Mouse (Mus musculus) midbrain, embryonic 16.5 days (tissue): Measurements from ENCODE around the gene Mertk. TPM values are rescaled to one million over a fixed set of nuclear protein-coding genes. Genes with fewer than 3 reads are reported as not detected.

Source experiments
- ATAC-seq: fragments of 200-750 bp; cut with Nextera tagmentation; 2 replicates; pipeline ENCODE4 v1.8.0; 2017; ENCODE audit warnings: moderate TSS enrichment
- H3K27ac ChIP-seq: fragments of 300-500 bp; sonication (generic); 2 replicates; pipeline ENCODE4 v1.5.1; 2014; ENCODE audit warnings: mild to moderate bottlenecking, low read length, mixed read lengths
- H3K27me3 ChIP-seq: fragments of 300-500 bp; sonication (generic); 2 replicates; pipeline ENCODE4 v1.6.1; 2014; ENCODE audit warnings: low read depth, low read length, mixed read lengths; ENCODE audit not compliant: control insufficient read depth, insufficient read depth
- H3K36me3 ChIP-seq: fragments of 300-500 bp; sonication (generic); 2 replicates; pipeline ENCODE4 v1.6.1; 2014; ENCODE audit warnings: mild to moderate bottlenecking, low read length, moderate library complexity, mixed read lengths; ENCODE audit not compliant: control insufficient read depth, insufficient read depth
- H3K4me1 ChIP-seq: fragments of 300-500 bp; sonication (generic); 2 replicates; pipeline ENCODE4 v1.6.1; 2014; ENCODE audit warnings: mild to moderate bottlenecking, low read length, mixed read lengths; ENCODE audit not compliant: control insufficient read depth, insufficient read depth
- H3K4me2 ChIP-seq: fragments of 300-500 bp; sonication (generic); 2 replicates; pipeline ENCODE4 v1.6.1; 2014; ENCODE audit warnings: mild to moderate bottlenecking, low read length, mixed read lengths
- H3K4me3 ChIP-seq: fragments of 300-500 bp; sonication (generic); 2 replicates; pipeline ENCODE4 v1.5.1; 2014; ENCODE audit warnings: low read depth, mild to moderate bottlenecking, low read length, moderate library complexity, mixed read lengths
- H3K9ac ChIP-seq: fragments of 300-500 bp; sonication (generic); 2 replicates; pipeline ENCODE4 v1.6.1; 2014; ENCODE audit warnings: low read depth, low read length, mixed read lengths
- H3K9me3 ChIP-seq: fragments of 300-500 bp; sonication (generic); replicated peaks from 2 replicates; pipeline ENCODE4 v1.6.1; 2014; ENCODE audit warnings: mild to moderate bottlenecking, low read length, mixed read lengths; ENCODE audit not compliant: control insufficient read depth, poor library complexity, severe bottlenecking
- WGBS: fragments of 180-500 bp; shearing (Covaris S2); extraction: QIAGEN DNeasy Blood & Tissue Kit; methylation state at CpG from one replicate; pipeline ENCODE4 v1.1.7; 2014; 5-methylcytosine and 5-hydroxymethylcytosine counted together
- polyA plus RNA-seq: library from polyadenylated mRNA; unstranded; fragments of >200 nt; fragmentation: Nextera tagmentation; extraction: Ambion mirVana; gene quantifications from 2 replicates; pipeline ENCODE4 v1.2.1, GENCODE M21; 2015

Gene Mertk
- polyA plus RNA-seq, 1 experiment from 2014 or later: 1.9 TPM

DNA sequence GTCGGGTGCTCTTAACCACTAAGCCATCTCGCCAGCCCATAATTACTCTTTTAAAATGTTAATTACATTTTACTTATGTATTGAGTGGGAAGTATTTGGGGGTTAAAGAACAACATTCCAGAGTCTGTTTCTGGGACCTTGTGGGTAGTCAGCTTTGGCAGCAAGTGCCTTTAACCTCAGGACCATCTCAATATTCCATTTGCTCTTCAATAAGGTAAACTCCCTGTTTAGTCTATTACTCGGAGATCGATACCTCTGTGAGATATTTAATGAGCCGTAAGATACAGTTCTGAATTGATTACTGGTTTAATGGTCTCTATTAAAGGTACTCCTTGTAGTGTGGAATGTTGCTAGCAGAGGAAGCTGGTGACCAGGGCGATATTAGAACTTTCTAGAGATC, 118.2 kb downstream of the Mertk start:
- no peaks in the 10 kb centered on the region for H3K36me3 ChIP-seq
- H3K9me3 ChIP-seq: no peaks in the 10 kb centered on the region
- WGBS: 50% methylated on average over 6 of the region's 6 CpGs
- H3K4me3 ChIP-seq: peak overlapping the region; percentile 60; the same call in 1 of the 2 replicates
- peak overlapping the region; percentile 85 for H3K4me2 ChIP-seq
- no peaks in the 10 kb centered on the region for H3K27me3 ChIP-seq
- no peak overlapping the region for H3K27ac ChIP-seq
- H3K9ac ChIP-seq: no peak overlapping the region
- peaks cover 16% of the 10 kb centered on the region for H3K4me1 ChIP-seq
- no peak for ATAC-seq

GRCm38 (mm10) chr2:128817387-128817785, 118.6 kb downstream of the Mertk start:
- Histone ChIP-seq H3K27me3 (no peaks in the 10 kb centered on the region), H3K27ac (peak overlapping the region; percentile 85), H3K4me2 (peak overlapping the region; percentile 85), H3K9me3 (no peaks in the 10 kb centered on the region), H3K9ac (peak overlapping the region; percentile 32), H3K4me3 (peak overlapping the region; percentile 60), H3K4me1 (peaks cover 16% of the 10 kb centered on the region), H3K36me3 (no peaks in the 10 kb centered on the region)
- WGBS: under 1% methylated on average over 7 of the region's 7 CpGs
- ATAC-seq: peak; percentile 70; the same call in 1 of the 2 replicates

DNA sequence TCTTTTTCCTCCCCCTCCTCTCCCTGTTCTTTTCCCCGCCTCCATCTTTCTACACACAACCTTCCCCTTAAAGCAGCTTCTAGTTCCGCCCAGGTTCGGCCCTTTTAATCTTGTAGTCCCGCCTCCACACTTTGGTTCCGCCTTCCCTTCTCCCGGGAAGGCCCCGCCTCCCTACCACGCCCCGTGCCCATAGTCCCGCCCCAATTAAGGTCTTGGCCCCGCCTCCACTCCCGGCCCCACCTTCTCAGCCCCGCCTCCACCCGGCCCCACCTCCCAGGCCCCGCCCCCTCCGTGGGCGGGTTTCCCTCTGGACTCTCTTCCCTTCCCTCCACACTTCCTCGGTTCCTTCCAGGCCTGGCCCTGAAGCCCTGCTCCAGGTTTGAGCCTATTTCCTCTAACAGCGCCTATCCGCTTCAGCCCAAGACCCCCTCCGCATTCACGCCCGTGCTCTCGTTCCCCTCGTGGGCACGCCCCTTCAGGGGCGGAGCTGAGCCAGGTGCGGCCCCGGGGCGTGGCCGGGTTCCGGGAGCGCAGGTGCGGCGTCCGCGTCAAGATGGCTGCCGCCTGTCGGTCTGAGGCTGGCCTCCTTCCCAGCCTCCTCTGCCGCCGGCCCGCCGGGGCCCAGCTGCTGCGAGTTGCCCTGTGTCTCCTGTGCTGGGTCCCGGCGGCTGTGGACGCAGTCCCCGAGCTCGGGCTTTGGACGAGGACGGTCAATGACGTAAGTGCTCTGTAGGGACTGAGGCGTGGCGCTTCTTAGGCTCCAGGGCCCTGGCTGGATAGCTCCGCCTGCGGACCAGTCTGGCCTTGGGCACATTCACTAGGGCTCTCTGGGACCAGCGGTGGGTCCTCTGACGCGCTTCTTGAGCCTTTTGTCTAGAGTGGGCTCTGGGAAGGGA, 119.3 kb downstream of the Mertk start, which contains the start of gene Tmem87b:
Gene Tmem87b, plus strand, starts transcription at position 333 of the 896 bp plus-strand sequence.
- Histone ChIP-seq H3K27me3 (no peaks in the 10 kb centered on the region), H3K4me3 (peak within 1 kb of the TSS; percentile 60), H3K4me2 (peak within 1 kb of the TSS; percentile 85), H3K4me1 (peaks cover 16% of the 10 kb centered on the region), H3K9ac (peak within 1 kb of the TSS; percentile 71), H3K36me3 (no peaks in the 10 kb centered on the region), H3K27ac (peak within 1 kb of the TSS; percentile 85), H3K9me3 (no peaks in the 10 kb centered on the region)
- peak; percentile 98 for ATAC-seq
- under 1% methylated on average over 59 of the region's 59 CpGs for whole genome bisulfite sequencing

DNA sequence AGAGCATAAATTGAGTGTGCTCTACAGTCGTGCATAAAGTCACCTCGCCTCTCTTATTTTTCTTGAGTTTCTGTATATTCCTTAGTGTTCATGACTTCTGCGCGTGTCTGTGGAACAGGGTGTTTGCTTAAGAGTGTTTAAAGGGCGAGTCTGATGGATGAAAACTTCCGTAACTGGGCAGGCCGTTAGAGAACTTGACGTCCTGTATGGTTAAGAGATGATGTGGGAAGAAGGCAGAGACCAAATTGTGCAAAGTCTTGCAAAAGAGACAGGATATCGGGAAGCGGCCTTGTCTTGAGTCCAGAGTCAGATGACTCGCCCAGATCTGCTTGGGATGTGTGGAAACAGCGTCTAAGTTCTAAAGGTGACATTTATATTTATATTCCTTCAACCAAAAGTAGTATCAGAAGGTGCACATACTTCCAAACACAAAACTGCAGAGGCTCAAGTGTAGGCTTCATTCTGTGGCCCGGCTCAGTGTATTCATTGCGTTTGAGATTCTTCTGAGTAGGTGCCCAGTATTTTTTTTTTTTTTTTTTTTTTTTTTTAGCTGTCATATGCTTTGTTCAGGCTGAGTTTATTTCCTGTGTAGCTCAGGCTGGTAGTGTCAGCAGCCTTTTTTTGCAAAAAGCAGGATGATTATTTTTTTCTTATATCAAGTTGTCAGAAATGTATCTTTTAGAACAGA, 120.3 kb downstream of the Mertk start:
- Histone ChIP-seq H3K27ac (peak overlapping the region; percentile 85), H3K4me3 (peak overlapping the region; percentile 60), H3K4me2 (peak overlapping the region; percentile 85), H3K4me1 (peaks cover 16% of the 10 kb centered on the region), H3K27me3 (no peaks in the 10 kb centered on the region), H3K36me3 (no peaks in the 10 kb centered on the region), H3K9me3 (no peaks in the 10 kb centered on the region), H3K9ac (peak overlapping the region; percentile 71)
- ATAC-seq: no peak
- 15% methylated on average over 14 of the region's 14 CpGs for WGBS

DNA sequence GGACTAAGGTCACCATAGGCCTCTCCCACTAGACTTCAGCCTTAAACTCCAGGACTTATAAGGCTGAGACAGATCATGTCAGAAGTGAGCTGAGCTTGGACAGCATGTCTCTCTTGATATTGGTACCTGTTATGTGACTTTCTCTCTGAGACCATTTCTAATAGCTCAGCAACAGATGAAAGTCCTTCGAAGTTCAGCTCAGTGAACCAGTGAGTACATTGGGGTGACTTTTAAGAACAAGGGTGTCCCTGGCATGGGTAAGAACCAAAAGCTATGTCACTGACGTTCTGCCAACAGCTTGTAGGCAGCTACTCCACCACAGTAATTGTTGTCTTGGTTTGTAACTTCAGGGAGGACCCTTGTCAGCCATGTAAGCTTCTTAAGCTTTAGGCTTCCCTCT, 121.9 kb downstream of the Mertk start:
- Histone ChIP-seq H3K36me3 (no peaks in the 10 kb centered on the region), H3K4me1 (peaks cover 16% of the 10 kb centered on the region), H3K4me2 (no peak overlapping the region), H3K9me3 (no peaks in the 10 kb centered on the region), H3K27me3 (no peaks in the 10 kb centered on the region), H3K9ac (no peak overlapping the region), H3K4me3 (no peak overlapping the region), H3K27ac (no peak overlapping the region)
- no peak for ATAC-seq
- 90% methylated on average over 2 of the region's 2 CpGs for WGBS

DNA sequence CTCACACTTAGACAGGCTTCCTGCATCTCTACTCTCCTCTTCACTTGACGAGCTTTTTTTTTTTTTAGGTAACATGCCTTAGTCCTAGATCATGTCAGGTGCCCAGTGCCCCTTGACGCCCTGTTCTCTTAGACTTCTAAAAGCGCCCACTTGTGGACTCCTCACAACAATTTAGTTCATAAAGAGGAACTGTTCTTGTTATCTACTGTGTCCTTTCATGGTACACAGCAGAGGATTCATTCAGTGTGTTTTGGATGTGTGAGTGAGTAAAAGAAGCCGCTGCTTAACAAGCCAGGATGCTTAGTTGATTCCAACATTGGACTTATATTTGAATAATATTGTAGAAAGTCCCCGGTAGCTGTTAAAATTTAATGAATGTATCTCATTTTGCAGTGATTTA, 125.1 kb downstream of the Mertk start:
- Histone ChIP-seq H3K27me3 (no peaks in the 10 kb centered on the region), H3K36me3 (peaks cover 3% of the 10 kb centered on the region; the same call in 1 of the 2 replicates), H3K27ac (no peak overlapping the region), H3K4me3 (no peak overlapping the region), H3K9ac (no peak overlapping the region), H3K9me3 (no peaks in the 10 kb centered on the region), H3K4me1 (peaks cover 12% of the 10 kb centered on the region), H3K4me2 (no peak overlapping the region)
- WGBS: 89% methylated on average over 5 of the region's 5 CpGs
- ATAC-seq: no peak

DNA sequence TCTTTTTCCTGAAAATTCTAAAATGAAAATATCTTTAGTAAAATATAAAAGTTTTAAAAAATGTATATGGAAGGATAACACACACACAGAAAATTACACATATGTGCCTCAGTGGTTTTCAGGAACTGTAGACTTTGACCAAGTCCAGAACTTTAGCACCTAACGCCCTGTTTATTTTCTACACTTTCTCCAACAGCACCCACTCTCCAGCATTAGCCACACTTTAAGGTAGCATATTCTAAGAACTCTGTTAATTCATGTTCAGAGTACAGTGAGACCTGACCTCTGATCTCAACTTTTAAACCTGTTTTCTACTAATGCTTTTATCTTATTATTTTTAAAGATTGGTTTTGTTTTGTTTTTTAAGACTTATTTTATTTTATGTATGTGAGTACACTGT, 129.0 kb downstream of the Mertk start:
- no peak for ATAC-seq
- WGBS: 98% methylated on average over 1 of the region's 1 CpGs
- Histone ChIP-seq H3K27me3 (no peaks in the 10 kb centered on the region), H3K4me3 (no peak overlapping the region), H3K4me1 (no peaks in the 10 kb centered on the region), H3K9me3 (no peaks in the 10 kb centered on the region), H3K4me2 (no peak overlapping the region), H3K27ac (no peak overlapping the region), H3K9ac (no peak overlapping the region), H3K36me3 (peaks cover 21% of the 10 kb centered on the region)

DNA sequence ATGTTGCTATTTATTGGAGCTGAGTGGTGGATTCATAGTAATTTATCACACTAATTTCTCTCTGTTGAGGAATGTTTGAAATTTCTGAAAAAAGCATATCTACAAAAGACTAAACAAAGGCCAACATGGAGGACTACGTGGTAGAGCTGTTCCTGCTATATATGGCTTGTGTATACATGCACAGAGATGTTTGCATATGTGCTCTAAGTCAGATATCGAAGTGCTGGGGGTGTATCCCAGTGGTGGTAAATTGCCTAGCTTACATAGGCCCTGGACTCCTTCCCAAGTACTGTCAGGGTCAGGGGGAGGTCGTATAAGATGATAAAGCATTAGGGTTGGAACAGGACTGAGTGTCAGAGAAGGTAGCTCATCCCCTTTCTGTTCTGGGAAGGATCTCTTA, 133.9 kb downstream of the Mertk start:
- Histone ChIP-seq H3K27me3 (no peaks in the 10 kb centered on the region), H3K27ac (no peak overlapping the region), H3K4me3 (no peak overlapping the region), H3K4me2 (no peak overlapping the region), H3K9ac (no peak overlapping the region), H3K36me3 (peaks cover 40% of the 10 kb centered on the region), H3K9me3 (no peaks in the 10 kb centered on the region), H3K4me1 (no peaks in the 10 kb centered on the region)
- no peak for ATAC-seq
- WGBS: 91% methylated on average over 3 of the region's 3 CpGs

- Histone ChIP-seq H3K27me3 (no peaks in the 10 kb centered on the region), H3K27ac (no peak overlapping the region), H3K4me3 (no peak overlapping the region), H3K4me1 (no peaks in the 10 kb centered on the region), H3K9ac (no peak overlapping the region), H3K4me2 (no peak overlapping the region), H3K36me3 (peaks cover 40% of the 10 kb centered on the region), H3K9me3 (no peaks in the 10 kb centered on the region)
- ATAC-seq: no peak
- 94% methylated on average over 2 of the region's 2 CpGs for WGBS
Measured at GRCm38 (mm10) chr2:128833035-128833434, 134.3 kb downstream of the Mertk start.
